Mouse (Mus musculus): ENCODE measurements at regions not wholly inside any gene's neighbourhood (a gene's known extent, or its start where the extent isn't known, plus 50 kb on each side); places are given as distances from the start of the nearest gene placed in this dataset.

DNA sequence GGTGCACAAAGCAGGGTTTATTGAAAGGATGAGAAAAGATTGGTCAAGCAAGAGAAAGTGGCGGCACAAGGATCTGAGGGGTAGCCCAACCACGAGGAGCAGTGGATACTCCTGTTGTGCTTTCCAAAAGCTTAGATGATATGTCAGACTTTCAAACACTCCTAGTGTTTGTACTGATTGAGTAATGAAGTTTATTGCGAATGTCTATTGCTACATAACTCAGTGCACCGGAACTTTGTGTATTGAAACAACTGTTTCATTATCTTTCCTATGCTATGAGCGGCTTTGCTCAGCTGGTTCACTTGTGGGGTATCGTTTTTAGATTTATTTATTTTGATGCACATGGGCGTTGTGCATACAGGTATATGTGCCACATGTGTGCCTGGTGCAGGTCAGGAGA, 90.5 kb upstream of the Mki67 start:
- Histone ChIP-seq H3K9ac (replicated peaks; ENCODE audit: low read length) (no peak overlapping the region), H3K4me2 (ENCODE audit: low read depth, low read length) (no peak overlapping the region)
- DNase-seq (ENCODE audit: low spot score), result no peak

GRCm38 (mm10) chr7:135809167-135809566, 93.0 kb upstream of the Mki67 start:
- H3K9ac ChIP-seq (replicated peaks; ENCODE audit: low read length), result no peak overlapping the region
- no peaks in the 10 kb centered on the region for H3K27me3 ChIP-seq (ENCODE audit: control insufficient read depth, insufficient read depth, low read length)
- H3K9me3 ChIP-seq (replicated peaks; ENCODE audit: control insufficient read depth, low read length), result no peaks in the 10 kb centered on the region
- no peak for DNase-seq (ENCODE audit: low spot score)
- no peaks in the 10 kb centered on the region for H3K4me1 ChIP-seq (ENCODE audit: control insufficient read depth, insufficient read depth, low read length)
- WGBS, result 80% methylated on average over 10 of the region's 10 CpGs
- no peak overlapping the region for H3K4me2 ChIP-seq (ENCODE audit: low read depth, low read length)
- no peak overlapping the region for H3K27ac ChIP-seq (replicated peaks; ENCODE audit: low read depth, low read length)
- no peaks in the 10 kb centered on the region for H3K36me3 ChIP-seq (replicated peaks; ENCODE audit: control insufficient read depth, insufficient read depth, low read depth, low read length)
- H3K4me3 ChIP-seq (ENCODE audit: low read depth, low read length), result no peak overlapping the region
- no peak for ATAC-seq (replicated peaks; ENCODE audit: insufficient number of reproducible peaks, low FRiP score, low TSS enrichment, low read depth)

More for the DNA sequence above, 90.5 kb upstream of the Mki67 start:
- Histone ChIP-seq H3K27ac (replicated peaks; ENCODE audit: low read depth, low read length) (no peak overlapping the region), H3K27me3 (ENCODE audit: control insufficient read depth, insufficient read depth, low read length) (no peaks in the 10 kb centered on the region), H3K9me3 (replicated peaks; ENCODE audit: control insufficient read depth, low read length) (no peaks in the 10 kb centered on the region), H3K4me3 (ENCODE audit: low read depth, low read length) (no peak overlapping the region), H3K4me1 (ENCODE audit: control insufficient read depth, insufficient read depth, low read length) (no peaks in the 10 kb centered on the region), H3K36me3 (replicated peaks; ENCODE audit: control insufficient read depth, insufficient read depth, low read depth, low read length) (no peaks in the 10 kb centered on the region)
- no peak for ATAC-seq (replicated peaks; ENCODE audit: insufficient number of reproducible peaks, low FRiP score, low TSS enrichment, low read depth)
- 93% methylated on average over 7 of the region's 7 CpGs for WGBS

DNA sequence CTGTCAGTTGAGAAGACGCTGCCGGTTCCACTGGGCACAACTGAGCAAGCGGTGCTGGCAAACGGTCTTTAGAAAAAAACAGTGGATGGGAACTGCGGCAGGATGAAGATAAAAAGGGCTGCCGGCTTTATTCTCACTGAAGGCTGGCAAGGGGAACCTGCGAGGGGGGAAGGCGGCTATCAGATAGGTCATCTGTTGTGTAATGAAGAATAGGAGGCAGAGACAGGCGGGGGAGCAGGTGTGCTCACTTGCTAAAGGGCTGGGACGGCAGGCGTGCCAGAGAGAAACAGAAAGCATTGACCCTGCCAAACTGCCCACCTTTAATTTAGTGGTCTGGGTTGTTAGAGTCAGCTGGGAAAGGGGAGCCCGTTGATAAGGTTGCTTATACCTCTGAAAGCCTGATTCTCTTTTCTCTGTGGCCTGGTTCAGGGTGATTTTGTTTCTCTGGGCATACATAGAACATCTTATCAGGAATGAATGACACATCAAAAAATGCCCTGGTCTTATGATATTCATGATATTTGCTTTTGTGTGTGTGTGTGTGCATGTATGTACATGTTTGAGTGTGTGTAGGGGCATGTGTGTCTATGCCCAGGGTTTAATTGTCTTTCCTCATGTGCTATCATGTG, 93.7 kb upstream of the Mki67 start:
- Histone ChIP-seq H3K4me2 (ENCODE audit: low read depth, low read length) (no peak overlapping the region), H3K9ac (replicated peaks; ENCODE audit: low read length) (no peak overlapping the region), H3K27me3 (ENCODE audit: control insufficient read depth, insufficient read depth, low read length) (no peaks in the 10 kb centered on the region), H3K9me3 (replicated peaks; ENCODE audit: control insufficient read depth, low read length) (no peaks in the 10 kb centered on the region), H3K4me3 (ENCODE audit: low read depth, low read length) (no peak overlapping the region), H3K36me3 (replicated peaks; ENCODE audit: control insufficient read depth, insufficient read depth, low read depth, low read length) (no peaks in the 10 kb centered on the region), H3K27ac (replicated peaks; ENCODE audit: low read depth, low read length) (no peak overlapping the region), H3K4me1 (ENCODE audit: control insufficient read depth, insufficient read depth, low read length) (no peaks in the 10 kb centered on the region)
- ATAC-seq (replicated peaks; ENCODE audit: insufficient number of reproducible peaks, low FRiP score, low TSS enrichment, low read depth), result no peak
- 68% methylated on average over 12 of the region's 12 CpGs for WGBS
- no peak for DNase-seq (ENCODE audit: low spot score)

GRCm38 (mm10) chr7:135810971-135811370, 94.8 kb upstream of the Mki67 start:
- no peak for DNase-seq (ENCODE audit: low spot score)
- no peak overlapping the region for H3K9ac ChIP-seq (replicated peaks; ENCODE audit: low read length)
- no peaks in the 10 kb centered on the region for H3K9me3 ChIP-seq (replicated peaks; ENCODE audit: control insufficient read depth, low read length)
- no peak for ATAC-seq (replicated peaks; ENCODE audit: insufficient number of reproducible peaks, low FRiP score, low TSS enrichment, low read depth)
- WGBS, result 88% methylated on average over 9 of the region's 9 CpGs
- H3K4me2 ChIP-seq (ENCODE audit: low read depth, low read length), result no peak overlapping the region
- H3K36me3 ChIP-seq (replicated peaks; ENCODE audit: control insufficient read depth, insufficient read depth, low read depth, low read length), result no peaks in the 10 kb centered on the region
- no peaks in the 10 kb centered on the region for H3K27me3 ChIP-seq (ENCODE audit: control insufficient read depth, insufficient read depth, low read length)
- no peak overlapping the region for H3K27ac ChIP-seq (replicated peaks; ENCODE audit: low read depth, low read length)
- no peak overlapping the region for H3K4me3 ChIP-seq (ENCODE audit: low read depth, low read length)
- H3K4me1 ChIP-seq (ENCODE audit: control insufficient read depth, insufficient read depth, low read length), result no peaks in the 10 kb centered on the region

DNA sequence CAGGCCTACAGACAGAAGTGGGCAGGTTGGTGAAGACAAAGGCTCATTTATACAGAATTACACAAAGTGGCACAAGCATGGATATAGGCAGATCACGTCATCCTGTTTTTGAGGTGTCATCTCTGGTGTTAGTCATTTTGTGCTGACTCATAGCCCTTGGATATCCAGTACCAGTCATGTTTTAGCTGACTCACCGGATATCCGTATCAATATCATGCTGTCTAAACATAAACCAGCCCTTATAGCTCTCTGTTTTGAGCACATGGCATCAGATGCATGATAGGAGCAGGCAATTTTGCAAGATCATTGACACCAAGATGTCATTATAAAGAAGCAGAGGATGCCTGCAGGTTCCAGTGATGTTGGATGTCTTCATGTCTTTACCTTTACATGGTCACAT, 97.5 kb upstream of the Mki67 start:
- Histone ChIP-seq H3K4me3 (ENCODE audit: low read depth, low read length) (no peak overlapping the region), H3K4me2 (ENCODE audit: low read depth, low read length) (no peak overlapping the region), H3K36me3 (replicated peaks; ENCODE audit: control insufficient read depth, insufficient read depth, low read depth, low read length) (no peaks in the 10 kb centered on the region), H3K4me1 (ENCODE audit: control insufficient read depth, insufficient read depth, low read length) (no peaks in the 10 kb centered on the region), H3K27ac (replicated peaks; ENCODE audit: low read depth, low read length) (no peak overlapping the region), H3K9me3 (replicated peaks; ENCODE audit: control insufficient read depth, low read length) (no peaks in the 10 kb centered on the region), H3K9ac (replicated peaks; ENCODE audit: low read length) (no peak overlapping the region), H3K27me3 (ENCODE audit: control insufficient read depth, insufficient read depth, low read length) (no peaks in the 10 kb centered on the region)
- DNase-seq (ENCODE audit: low spot score), result no peak
- WGBS, result 85% methylated on average over 3 of the region's 3 CpGs
- ATAC-seq (replicated peaks; ENCODE audit: insufficient number of reproducible peaks, low FRiP score, low TSS enrichment, low read depth), result no peak

- no peaks in the 10 kb centered on the region for H3K9me3 ChIP-seq (replicated peaks; ENCODE audit: control insufficient read depth, low read length)
- no peaks in the 10 kb centered on the region for H3K36me3 ChIP-seq (replicated peaks; ENCODE audit: control insufficient read depth, insufficient read depth, low read depth, low read length)
- WGBS, result 96% methylated on average over 3 of the region's 3 CpGs
- H3K27me3 ChIP-seq (ENCODE audit: control insufficient read depth, insufficient read depth, low read length), result no peaks in the 10 kb centered on the region
- H3K4me1 ChIP-seq (ENCODE audit: control insufficient read depth, insufficient read depth, low read length), result no peaks in the 10 kb centered on the region
- H3K4me2 ChIP-seq (ENCODE audit: low read depth, low read length), result no peak overlapping the region
- no peak overlapping the region for H3K4me3 ChIP-seq (ENCODE audit: low read depth, low read length)
- H3K9ac ChIP-seq (replicated peaks; ENCODE audit: low read length), result no peak overlapping the region
- H3K27ac ChIP-seq (replicated peaks; ENCODE audit: low read depth, low read length), result no peak overlapping the region
- ATAC-seq (replicated peaks; ENCODE audit: insufficient number of reproducible peaks, low FRiP score, low TSS enrichment, low read depth) (no peak), DNase-seq (ENCODE audit: low spot score) (no peak)
Observed at GRCm38 (mm10) chr7:135816191-135816590, 100.0 kb upstream of the Mki67 start.

DNA sequence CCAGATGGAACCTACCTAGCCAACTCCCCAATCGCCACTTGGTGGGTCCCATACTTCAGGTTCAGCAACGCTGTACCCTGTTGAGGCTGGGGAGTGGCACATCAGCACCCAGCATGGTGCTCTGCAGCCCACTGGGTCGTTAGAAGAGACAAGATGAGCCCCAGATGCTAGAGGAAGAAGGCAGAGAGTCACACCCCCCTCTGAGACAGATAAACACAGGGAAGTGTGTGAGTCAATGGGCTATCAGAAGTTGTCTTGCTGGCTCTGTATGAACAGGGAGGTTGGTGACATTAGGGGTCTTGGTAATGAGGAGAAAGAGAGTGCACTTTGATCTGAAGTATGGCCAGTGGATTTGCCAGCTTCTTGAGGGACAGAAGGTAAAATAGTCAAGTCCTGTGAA, 101.7 kb upstream of the Mki67 start:
- ATAC-seq (replicated peaks; ENCODE audit: insufficient number of reproducible peaks, low FRiP score, low TSS enrichment, low read depth) (no peak), DNase-seq (ENCODE audit: low spot score) (no peak)
- Histone ChIP-seq H3K4me1 (ENCODE audit: control insufficient read depth, insufficient read depth, low read length) (no peaks in the 10 kb centered on the region), H3K9me3 (replicated peaks; ENCODE audit: control insufficient read depth, low read length) (no peaks in the 10 kb centered on the region), H3K27ac (replicated peaks; ENCODE audit: low read depth, low read length) (no peak overlapping the region), H3K36me3 (replicated peaks; ENCODE audit: control insufficient read depth, insufficient read depth, low read depth, low read length) (no peaks in the 10 kb centered on the region), H3K4me3 (ENCODE audit: low read depth, low read length) (no peak overlapping the region), H3K4me2 (ENCODE audit: low read depth, low read length) (no peak overlapping the region), H3K9ac (replicated peaks; ENCODE audit: low read length) (no peak overlapping the region), H3K27me3 (ENCODE audit: control insufficient read depth, insufficient read depth, low read length) (no peaks in the 10 kb centered on the region)
- WGBS, result 59% methylated on average over 3 of the region's 3 CpGs

- Histone ChIP-seq H3K27ac (replicated peaks; ENCODE audit: low read depth, low read length) (no peak overlapping the region), H3K9me3 (replicated peaks; ENCODE audit: control insufficient read depth, low read length) (no peaks in the 10 kb centered on the region), H3K27me3 (ENCODE audit: control insufficient read depth, insufficient read depth, low read length) (no peaks in the 10 kb centered on the region), H3K4me2 (ENCODE audit: low read depth, low read length) (no peak overlapping the region), H3K4me1 (ENCODE audit: control insufficient read depth, insufficient read depth, low read length) (no peaks in the 10 kb centered on the region), H3K9ac (replicated peaks; ENCODE audit: low read length) (no peak overlapping the region), H3K4me3 (ENCODE audit: low read depth, low read length) (no peak overlapping the region), H3K36me3 (replicated peaks; ENCODE audit: control insufficient read depth, insufficient read depth, low read depth, low read length) (no peaks in the 10 kb centered on the region)
- DNase-seq (ENCODE audit: low spot score), result no peak
- ATAC-seq (replicated peaks; ENCODE audit: insufficient number of reproducible peaks, low FRiP score, low TSS enrichment, low read depth), result no peak
- WGBS, result 74% methylated on average over 3 of the region's 3 CpGs
Observed at GRCm38 (mm10) chr7:135818298-135818697, 102.1 kb upstream of the Mki67 start.

Data from embryonic facial prominence, embryonic 11.5 days (tissue).